Mouse (Mus musculus): ENCODE results near the gene Abcd2.

DNA sequence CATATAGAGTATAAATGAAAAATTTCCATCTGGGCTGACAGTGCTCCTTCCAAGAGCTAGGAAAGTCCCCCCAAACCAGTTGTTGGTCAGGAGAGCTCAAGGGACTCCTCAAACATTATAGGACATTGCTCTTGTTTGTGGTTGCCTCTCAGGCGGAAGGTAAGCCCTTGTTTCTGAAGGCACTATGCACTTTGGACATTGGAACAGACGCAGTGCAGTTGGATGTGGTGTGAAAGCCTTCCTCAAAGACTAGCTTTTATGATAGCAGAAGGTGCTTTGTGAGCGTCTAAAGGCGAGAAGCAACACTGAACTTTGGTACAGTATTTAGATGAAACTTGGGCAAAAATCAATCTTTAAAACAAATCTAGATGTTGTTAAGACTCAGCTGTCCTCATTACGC is 14.9 kb upstream of the Abcd2 start:
- TF ChIP-seq GATA1 (IDR thresholded peaks at IDR 0.05; ENCODE audit: low read length), result no peak
- TF ChIP-seq TAL1 (IDR thresholded peaks at IDR 0.05; ENCODE audit: low read length), result no peak

All from erythroblast, embryonic 14.5 days (primary cell).